Mouse (Mus musculus): ENCODE results near the gene Atxn10.
A peak's percentile ranks its signal among the peaks of the same experiment; 100 is the strongest.

Gene Atxn10

DNA sequence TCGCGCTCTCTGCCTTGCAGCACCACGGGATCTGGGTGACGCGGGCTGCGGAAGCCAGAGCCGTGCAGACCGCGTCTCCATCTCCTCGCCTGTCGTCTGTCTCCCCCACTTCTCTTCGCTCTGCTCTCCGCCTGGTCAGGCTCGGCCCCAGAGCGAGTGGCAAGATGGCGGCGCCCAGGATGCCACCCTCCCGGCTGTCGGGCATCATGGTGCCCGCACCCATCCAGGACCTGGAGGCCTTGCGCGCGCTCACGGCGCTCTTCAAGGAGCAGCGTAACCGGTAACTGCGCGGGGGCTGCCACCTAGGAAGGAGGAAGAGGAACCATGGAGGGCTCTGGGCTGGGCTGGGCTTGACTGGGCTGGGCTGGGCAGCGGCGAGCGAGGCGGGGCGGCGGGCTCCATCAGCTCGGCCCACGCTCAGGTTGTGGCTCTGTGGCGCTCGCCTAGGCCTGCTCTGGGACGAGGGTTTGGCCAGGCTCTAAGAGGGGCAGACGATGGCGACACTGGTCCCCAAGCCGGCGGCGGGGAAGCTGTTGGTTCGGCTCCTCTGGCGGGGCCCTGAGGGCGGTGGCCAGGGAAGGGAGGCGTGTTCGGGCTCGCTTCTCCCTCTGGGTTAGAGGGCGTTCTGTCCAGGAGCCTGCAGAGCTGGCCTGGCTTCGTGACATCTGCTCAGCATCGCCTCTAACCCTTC is 401 bp downstream of the Atxn10 start:
- DNase-seq, result peak; percentile 79

DNA sequence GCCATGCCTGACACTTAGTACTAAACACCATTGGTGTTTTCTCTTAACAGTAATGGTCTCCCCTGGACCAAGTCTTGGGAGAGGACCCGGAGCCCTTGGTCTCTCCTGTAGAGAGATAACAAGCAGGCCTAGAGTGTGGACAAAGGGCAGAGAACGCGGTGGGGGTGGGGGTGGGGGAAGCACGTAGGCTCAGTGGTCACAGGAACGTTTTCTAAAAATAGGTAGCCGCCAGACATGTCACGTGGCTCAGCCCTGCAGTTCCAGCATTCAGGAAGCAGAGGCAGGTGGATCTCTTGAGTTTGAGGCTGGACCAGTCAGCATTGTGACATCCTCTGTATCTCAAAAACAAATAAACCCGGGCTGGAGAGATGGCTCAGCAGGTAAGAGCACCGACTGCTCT is 1.2 kb downstream of the Atxn10 start:
- DNase-seq, result no peak

DNA sequence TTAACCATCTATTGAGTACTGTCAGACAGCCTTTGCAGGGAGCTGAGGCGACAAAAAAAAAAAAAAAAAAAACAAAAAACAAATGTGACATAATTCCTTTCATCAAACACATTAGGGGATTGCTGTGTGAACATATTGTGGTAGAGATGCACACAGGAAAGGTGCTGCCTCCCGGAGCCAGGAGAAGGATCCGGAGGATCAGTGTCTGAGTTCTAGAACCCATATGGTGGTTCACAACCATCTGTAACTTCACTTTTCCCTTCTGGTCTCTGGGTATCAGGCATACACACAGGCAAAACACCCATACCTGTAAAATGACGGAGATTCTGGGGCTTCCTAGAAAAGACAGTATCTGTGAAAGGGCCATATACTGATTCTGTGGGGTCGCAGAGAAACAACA is 1.9 kb downstream of the Atxn10 start:
- DNase-seq, result no peak

DNA sequence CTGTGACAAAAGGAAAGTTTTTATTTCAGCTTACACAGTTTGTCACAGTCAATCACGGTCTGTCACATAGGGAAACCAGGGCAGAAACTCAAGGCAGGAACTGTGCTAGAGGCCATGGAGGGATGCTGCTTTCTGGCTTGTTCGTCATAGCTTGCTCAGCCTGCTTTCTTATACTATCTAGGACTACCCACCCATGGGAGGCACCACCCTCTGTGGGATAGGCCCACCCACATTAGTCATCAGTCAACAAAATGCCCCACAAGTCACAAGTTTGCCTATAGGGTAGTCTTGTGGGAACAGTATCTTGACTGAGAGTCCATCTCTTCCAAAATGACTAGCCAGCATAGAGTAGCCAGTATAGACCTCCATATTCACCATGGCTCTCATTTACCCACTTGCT is 6.2 kb downstream of the Atxn10 start:
- no peak for DNase-seq

DNA sequence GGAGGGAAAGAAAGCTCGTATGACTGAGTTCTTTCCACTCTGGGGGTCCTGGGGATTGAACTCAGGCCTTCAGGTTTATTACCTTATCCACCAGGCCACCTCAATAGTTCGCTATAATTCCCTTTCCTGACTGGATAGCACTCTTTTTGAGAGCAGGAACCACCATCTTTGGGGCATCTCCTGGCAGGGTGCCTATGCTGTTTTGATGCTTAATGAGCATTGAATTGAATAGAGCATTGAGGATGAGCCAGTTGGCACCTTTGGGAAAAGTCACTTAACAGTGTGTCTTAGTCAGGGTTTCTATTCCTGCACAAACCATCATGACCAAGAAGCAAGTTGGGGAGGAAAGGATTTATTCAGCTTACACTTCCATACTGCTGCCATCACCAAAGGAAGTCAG is 8.6 kb downstream of the Atxn10 start:
- no peak for DNase-seq

DNA sequence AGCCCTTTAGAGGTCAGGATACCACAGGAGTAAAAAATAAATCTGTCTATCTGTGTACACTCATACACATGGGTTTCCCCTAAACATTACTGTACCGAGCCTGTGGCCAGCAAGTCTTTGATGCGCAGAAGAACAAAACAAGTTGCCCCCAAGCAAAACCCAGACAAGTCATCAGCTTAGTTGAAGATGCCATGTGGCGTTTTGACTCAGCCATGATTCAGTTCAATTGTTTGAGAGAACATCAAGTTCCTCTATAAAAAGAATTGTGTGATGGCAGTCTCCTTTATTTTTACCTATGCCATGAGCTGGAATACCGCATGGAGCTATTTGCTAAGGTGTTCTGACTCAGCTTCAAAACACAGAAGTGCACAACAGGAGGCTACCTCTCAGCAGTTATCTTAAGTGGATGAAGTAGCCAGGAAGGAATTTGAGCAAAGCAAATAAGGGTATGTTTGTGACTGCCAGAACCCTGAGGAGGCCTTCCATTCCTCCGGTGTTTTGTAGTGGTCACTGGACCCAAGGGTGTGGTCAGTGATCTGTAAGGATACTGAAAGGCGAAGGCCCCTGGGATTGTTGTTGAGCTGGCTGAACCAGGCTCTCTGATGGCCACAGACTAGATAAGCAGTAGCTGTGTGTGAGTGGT is 11.1 kb downstream of the Atxn10 start:
- DNase-seq, result no peak

DNA sequence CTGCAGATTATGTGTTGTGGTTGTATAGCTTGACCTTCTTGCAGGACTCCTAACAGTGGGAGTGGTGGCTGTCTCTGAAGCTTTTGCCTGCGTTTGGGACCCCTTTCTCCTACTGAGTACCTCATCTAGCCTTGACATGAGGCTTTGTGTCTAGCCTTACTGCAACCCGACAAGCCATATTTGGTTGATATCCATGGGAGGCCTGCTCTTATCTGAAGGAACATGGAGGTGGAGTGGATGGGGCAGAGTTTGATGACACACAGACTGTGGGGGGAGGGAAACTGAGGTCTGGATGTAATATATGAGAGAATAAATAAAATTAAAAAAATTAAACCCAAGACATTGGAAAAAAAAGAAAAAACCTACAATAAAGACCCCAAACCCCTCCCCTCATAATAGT is 14.1 kb downstream of the Atxn10 start:
- no peak for DNase-seq

DNA sequence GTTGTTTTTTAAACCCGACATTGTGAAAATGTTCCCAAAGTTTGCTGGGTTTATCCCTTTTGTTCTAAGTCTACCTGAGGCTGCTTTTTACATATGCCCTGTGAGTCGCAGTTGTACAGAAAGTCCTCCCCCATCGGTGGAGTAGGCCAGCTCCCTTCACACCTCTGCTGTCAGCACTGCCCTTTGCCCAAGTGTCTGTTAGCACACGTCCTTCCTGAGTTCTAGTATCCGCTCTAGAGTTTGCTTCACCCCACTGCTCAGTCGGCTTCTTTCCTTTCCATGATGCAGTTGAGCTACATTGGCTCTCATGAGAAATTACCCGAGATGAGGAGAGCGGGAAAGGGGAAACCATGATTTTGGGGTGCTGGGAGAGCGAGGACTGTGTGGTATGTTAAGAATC is 18.0 kb downstream of the Atxn10 start:
- DNase-seq, result no peak

DNA sequence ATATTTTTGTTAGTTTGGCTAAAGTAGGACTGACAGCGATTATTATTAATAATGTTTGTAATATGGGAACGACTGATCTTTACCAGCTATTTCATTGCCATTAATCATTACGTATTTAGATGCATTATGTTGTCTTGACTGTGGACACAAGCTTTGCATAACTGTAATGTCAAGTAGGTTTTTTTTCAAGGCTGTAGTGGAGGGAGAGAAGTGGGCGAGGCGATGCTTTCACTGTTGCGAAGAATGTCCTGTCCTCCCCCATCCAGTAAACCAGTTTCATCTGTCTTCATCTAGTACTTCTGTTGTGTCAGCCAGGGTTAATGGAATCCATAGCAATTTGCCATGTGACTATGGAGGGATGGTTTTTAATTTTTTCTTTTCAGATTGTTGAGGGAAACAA is 20.1 kb downstream of the Atxn10 start:
- DNase-seq, result no peak

DNA sequence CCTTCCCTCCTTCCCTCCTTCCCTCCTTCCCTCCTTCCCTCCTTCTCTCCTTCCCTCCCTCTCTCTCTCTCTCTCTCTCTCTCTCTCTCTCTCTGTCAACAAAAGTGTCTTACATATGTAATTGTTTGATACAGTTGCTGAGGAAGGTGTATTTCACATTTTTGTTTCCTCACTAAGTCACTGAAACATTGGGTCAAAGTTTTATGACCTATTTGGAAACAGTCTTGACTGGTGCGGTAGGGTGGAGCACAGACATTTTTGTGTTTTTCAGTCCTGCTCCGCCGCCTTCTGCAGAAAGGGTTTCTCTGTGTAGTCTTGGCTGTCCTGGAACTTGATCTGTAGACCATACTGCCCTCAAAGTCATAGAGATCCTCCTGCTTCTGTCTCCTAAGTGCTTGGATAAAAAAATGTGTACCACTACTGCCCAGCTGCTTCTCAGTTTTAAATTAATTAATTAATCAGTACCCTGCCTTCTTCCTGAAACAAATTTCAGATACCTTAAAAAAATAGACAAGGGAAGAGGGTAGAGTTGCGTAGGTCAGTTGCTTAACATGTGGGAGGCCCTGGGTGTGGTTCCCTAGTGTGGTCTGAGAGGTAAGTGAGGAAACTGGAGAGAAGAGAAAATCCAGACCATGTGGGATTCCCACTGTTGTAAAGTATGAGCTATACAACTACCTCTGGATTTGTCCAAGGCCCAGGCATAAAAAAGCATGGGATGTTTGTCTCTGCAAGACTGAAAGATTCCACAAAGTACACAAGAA is 21.6 kb downstream of the Atxn10 start:
- no peak for DNase-seq

DNA sequence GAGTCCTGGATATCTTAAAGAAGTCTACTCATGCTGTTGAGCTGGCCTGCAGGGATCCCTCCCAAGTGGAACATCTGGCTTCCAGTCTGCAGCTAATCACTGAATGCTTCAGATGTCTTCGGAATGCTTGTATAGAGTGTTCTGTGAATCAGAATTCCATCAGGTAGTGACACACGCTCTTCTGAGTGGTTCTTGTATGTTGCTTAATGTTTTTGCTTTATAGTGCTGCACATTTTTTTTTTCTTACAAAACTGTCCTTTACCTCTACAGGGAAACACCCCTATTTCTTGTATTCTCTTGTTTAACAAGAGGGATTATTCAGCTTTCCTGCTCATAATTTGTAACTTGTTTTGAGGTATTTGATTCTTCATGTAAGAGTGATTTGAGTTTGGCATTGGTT is 23.4 kb downstream of the Atxn10 start:
- DNase-seq, result no peak

DNA sequence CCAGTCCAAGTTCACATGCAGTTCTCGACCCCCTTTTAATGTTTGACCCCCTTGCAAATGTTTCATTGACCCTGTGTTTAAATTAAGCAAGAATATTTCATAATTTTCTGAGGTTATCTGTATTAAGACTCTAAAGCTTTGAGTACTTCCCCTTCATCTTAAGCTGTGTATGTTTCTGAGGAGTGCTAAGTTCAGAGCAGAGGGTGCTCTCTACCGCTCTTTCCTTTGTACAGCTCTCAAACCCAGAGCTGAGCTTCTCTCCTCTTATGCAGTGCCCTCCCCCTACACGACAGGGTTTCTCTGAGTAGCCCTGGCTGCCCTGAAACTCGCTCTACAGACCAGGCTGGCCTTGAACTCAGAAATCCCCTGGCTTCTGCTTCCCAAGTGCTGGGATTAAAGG is 23.9 kb downstream of the Atxn10 start:
- DNase-seq, result no peak

DNA sequence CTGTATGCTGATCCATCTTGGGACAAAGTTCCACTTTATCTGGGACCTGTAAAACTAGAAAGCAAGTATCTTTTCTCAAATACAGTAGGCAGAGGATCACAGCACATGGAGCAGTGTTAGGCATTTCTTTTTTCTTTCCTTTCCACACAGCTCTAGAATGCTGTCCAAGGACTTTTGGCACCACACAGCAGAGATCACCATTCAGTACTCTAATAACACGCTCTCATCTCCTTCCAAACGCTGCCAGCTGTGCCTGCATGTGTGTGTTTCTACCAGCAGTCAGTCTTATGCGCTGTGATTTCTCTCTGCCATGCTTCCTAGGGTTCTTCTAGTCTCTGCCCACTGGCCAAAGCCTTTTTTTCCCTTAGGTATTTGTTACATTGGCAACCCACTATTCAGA is 28.3 kb downstream of the Atxn10 start:
- DNase-seq, result no peak

DNA sequence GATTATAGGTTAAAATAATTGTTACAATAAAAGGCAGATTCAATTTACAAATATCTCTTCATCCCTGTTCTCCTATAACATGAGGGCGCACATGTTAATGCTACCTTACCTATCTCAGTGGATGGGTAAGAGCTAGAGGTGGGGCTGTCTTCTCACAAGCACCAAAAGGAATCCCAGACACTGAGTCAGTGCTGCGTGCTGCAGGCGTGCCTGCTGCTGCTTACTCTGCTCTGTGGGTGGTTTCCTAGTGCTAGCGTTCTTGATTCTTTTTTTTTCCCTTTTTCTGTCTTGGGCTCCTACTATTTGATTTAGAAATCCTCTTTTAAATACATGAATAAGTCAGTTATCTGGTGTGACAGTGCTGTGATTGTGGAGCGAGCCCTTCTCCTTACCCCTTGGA is 30.9 kb downstream of the Atxn10 start:
- no peak for DNase-seq

DNA sequence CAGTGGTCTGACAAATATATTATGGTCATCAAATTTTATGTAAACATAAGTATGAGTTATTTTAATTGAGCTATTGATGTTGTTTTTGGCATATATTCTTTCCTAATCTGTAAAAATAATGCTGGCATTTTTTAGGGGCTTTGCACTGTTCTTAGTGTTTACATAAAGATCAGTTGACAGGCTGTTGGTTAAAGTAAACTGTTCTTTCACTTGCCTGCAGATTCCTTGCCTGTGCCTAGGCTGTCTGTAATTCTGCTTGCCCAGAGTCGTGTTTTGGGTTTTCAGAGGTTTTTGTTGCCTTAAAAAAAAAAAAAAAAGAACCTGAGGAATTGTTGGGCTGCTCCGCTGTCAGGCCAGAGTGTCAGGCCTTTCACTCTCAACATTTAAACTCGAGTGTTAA is 33.7 kb downstream of the Atxn10 start:
- no peak for DNase-seq

DNA sequence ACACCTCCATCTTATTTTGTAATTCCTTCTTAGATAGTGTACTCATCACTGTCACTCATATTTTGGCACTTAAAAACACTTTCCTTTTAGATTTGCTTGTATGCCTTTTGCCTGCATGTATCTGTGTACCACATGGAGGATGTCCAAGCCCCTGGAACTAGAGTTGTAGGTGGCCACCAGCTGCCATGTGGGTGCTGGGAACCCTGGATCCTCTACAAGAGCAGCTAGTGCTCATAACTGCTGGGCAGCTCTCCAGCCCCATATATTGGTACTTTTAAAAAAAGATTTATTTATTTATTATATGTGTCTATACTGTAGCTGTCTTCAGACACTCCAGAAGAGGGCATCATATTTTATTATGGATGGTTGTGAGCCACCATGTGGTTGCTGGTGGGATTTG is 37.1 kb downstream of the Atxn10 start:
- no peak for DNase-seq

DNA sequence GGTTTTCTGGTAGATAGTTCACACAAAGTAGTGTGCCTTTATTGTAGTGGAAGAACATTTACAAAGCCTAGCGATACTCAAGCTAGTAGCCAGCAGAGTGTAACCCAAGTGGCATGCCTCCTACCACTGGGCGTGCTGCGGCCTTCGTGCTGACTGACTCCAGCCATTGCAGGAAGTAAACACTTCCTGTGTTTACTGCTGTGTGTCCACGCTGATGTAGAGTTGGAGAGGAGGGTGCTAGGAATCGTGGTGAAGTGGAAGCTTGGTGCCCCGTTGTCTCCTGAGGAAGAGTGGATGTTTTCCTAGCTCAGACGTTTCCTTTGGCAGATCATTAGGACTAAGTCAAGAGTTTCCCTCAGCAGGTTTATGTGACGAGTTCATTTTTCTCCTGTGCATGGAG is 47.4 kb downstream of the Atxn10 start:
- DNase-seq, result no peak

DNA sequence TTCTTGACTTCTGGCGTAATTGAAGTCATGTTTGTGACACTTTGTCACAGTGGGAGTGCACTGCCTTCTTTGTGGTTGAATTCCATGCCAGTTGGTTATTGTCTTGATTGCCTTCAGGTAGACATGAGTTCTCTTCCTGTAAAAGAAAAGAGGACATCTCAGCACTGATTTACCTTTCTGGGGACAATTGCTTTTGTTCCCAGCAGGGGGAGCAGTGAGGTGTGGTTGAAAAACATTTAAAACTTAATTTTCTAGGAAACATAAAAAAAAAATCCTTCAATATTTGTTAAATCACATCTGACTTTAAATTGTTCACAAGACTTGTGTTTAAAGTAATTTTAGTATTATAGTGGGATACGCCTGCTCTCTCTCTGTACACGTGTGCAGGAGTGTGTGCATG is 52.7 kb downstream of the Atxn10 start:
- DNase-seq, result no peak

DNA sequence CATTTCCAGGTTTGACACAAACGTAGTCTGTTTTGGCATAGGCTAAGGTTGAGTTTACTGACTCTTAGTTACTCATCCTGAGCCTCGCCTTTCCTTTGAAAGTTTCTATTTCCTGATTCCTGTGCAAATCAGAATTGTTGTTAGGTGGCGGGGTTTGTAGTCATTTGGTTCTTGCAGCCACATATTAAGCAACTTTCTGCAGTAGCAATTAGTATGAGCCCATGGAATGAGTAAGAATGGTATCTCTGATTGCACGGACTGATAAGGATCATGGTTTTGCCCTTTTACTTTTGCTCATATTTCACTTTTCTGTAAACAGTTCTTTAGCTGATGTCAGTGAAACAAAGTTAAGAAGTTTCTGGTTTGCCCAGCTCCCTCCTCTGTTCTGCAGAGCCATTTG is 53.9 kb downstream of the Atxn10 start:
- DNase-seq, result no peak

DNA sequence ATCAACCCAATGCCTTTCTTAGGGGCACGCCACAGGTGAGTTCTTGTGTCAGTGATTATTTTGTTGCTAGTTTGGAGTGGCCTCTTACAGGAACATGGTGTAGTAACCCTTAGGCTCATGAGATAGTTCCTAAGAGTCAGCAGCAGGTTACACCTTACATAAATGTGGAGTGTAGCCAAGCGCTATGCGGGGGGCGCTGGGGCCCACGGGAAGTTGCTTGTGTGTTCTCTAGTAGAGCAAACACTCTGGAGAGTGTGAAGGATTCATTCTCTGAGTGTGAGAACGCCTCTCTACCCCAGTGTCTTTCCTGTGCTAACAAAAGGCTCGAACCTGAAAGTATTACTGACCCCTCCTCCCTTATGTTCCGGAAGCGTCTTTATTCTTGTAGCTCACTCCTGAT is 59.3 kb downstream of the Atxn10 start:
- no peak for DNase-seq

DNA sequence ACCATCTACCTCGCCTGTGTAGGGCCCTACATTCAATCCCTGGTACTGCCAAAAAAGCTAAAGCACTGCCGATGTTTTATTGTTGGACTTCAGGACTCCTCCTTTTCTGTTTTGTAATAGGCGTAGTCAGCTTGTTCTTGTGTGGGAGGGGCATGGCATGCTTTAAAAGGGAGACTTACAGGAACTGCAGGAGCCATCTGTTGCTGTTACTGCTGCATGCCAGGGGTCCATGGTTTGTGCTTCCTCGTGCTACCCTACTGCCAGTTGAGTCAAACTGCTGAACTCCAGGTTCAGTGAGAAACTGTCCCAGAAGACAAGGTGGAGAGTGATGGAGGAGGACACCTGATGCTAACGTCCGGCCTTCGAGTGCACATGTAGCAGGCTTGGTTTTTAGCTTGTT is 65.9 kb downstream of the Atxn10 start:
- no peak for DNase-seq

DNA sequence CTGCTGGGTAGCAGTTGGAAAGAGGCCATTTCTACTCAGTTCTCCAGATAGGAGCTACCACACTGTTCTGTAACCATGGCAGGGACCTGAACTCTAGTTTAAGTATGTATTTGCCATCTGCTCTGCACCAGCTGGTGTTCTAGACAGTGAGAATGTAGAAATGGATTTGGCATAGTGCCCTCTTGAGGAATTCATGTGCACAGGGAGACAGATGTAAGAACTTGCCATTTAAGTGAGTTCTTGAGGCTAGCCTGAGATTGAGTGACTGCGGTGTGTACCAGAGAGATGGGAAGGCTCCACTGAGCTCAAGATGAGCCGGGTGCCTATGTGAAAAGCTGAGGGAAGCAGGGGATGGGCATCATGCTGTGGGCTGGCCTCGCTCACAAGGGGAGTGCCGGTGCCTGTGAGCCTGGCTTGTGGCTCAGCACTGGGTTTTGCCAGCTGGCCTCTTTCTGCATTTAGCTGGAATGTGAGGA is 67.2 kb downstream of the Atxn10 start:
- peak; percentile 51 for DNase-seq

DNA sequence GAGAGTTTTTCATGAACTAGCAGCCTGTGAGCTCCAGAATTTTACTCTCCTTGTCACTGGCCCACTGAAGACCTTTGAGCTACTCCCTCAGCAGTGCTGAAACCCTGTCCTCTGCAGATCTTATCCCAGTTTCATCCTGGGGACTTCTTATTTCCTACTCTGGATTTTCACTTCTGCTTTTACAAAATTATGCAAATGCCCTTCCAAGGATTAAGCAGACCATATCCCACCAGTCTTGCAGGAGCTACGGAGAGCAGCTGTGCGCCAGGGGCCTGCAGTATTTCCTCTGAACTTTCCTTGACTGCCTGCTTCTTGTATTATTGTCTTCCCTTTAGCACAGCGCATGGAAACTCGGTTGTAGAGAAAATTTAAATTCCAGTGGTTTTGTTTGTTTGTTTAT is 68.7 kb downstream of the Atxn10 start:
- DNase-seq, result no peak

DNA sequence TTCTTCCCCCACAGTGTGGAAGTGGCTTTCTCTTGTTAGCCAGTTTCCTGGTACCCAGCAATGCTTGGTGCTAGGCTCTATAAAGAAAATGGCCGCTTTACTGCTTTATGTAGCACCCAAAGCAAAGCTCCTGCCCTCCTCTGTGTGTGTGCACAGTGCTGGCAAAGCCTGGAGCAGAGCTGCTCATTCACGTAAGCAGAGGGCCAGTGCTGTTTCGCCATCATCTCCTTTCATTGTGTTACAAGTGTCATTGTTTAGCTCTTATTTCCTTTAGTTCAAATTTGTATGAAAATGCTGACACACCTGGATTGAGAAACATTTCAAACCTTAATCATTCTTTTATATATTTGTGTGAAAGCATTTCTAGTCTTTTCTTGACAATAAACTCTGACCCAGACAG is 69.5 kb downstream of the Atxn10 start:
- no peak for DNase-seq

All from right cerebral cortex, postnatal 4 days (tissue).